Mouse (Mus musculus) monocyte, adult 2 months (primary cell): Measurements from ENCODE around the gene Cdk14.
A peak's percentile ranks its signal among the peaks of the same experiment; 100 is the strongest.

Experiments
- DNase-seq, 2 experiments: peaks; one replicate each; pipeline ENCODE4 v3.0.0; 2022; ENCODE audit warnings: low spot score in 2 of 2, low read depth in 1 of 2

Gene Cdk14

DNA sequence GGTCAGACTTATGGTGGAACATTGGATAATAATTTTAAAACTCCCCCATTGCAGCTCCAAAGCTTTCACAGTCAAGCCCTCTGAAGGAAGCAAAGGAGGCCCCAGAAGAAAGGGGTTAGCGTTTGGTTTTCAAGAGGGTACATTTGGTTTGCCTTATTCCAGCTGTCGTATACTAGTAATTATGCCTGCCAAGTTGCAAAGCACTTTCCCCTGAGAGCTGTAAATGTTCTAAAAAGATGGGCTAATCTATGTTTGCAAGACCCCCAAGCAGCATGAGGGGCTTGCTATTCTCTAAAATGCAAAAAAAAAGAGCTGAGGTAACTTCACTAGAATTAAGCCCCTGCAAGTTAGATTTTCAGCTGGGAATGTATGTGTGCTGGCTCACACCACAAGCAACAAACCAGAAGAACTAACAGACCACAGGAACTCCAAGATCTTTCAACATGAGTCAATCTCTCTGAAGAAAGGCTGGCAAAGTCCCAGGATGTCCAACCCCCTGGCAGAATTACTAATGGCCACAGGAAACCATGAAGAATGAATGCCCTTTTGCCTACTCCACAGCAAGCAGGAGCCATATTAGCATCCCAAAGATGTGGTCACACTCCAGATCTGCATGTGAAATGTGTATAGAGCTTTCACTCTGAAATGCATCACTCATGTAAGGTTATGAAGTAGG is 99.5 kb downstream of the Cdk14 start:
- no peak for DNase-seq

DNA sequence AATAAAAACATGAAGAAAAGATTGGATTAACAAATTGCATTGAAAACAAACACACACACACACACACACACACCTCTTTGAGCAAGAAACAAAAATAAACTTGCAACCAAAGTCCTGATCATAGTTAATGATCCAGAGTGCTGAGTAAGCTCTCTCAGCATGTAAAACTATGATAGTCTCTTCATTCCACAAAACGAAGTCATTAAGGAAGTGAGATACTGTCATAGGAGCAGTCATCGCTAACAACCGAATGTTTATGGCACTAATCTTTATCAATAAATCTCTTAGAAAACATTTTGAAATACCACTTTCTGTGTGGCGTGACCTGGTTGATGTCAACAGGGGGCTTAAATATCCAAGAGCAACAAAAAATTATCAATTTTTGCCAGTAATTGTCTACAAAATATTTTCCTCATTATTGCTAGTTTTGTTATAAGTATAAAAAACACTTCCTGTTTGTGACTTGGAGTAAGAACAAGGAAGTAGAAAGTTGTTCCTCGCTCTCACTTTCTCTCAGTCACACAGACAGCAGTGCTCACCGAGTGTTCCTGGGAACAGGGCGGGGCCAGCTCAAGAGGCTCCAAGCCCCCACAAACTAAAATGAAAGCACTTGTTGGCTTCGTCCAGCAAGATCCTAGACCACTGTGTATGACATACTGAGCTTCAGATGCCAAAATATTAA is 100.1 kb downstream of the Cdk14 start:
- DNase-seq = peak in 1 of 2 experiments; percentile 25

DNA sequence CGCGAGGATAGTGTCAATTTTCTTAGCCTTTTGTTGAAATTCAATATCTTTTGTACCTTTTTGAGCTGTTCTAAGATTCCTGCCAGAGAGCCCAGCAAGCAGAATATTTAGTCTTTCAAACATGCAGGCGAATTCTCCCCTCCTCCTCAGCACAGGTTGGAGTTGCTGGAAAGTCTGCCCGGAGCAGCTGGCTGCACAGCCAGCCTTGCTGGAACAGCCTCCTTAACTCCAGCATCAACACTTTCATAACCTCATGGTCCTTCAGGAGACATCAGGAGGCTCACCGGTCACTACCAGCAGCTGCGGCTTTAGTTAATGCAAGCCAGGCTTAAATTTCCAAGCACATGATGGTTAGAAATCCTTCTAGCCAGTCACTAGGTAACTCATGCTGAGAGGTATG is 105.8 kb downstream of the Cdk14 start:
- DNase-seq = no peak

GRCm38 (mm10) chr5:5313195-5313760 is 106.8 kb downstream of the Cdk14 start:
- no peak for DNase-seq

DNA sequence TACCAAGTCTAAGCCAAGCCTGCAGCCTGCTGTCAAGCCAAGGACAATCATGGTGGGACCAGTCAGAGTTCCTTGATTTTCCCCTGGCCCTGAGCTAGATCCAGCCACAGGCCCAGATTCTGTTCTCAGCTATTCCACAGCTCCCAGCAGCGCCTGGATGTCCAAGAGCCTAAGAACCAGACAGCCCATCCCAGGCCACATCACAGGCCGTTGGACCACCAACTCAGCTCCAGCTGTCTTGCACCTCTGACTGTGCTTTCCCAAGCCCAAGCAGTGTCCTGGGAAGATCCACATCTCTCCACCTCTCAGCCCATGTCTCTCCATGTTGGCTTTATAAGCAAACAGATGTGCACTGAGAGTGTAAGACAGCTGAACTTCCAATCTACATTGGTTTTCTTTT is 114.8 kb downstream of the Cdk14 start:
- no peak for DNase-seq

- DNase-seq = no peak
Observed at GRCm38 (mm10) chr5:5303102-5303670, 116.9 kb downstream of the Cdk14 start.

- DNase-seq = no peak
Observed at GRCm38 (mm10) chr5:5301571-5302079, 118.5 kb downstream of the Cdk14 start.

- no peak for DNase-seq
Observed at GRCm38 (mm10) chr5:5300998-5301397, 119.1 kb downstream of the Cdk14 start.

- DNase-seq = no peak
Observed at GRCm38 (mm10) chr5:5300290-5300689, 119.8 kb downstream of the Cdk14 start.

- DNase-seq = no peak
Observed at GRCm38 (mm10) chr5:5297222-5297621, 122.9 kb downstream of the Cdk14 start.

DNA sequence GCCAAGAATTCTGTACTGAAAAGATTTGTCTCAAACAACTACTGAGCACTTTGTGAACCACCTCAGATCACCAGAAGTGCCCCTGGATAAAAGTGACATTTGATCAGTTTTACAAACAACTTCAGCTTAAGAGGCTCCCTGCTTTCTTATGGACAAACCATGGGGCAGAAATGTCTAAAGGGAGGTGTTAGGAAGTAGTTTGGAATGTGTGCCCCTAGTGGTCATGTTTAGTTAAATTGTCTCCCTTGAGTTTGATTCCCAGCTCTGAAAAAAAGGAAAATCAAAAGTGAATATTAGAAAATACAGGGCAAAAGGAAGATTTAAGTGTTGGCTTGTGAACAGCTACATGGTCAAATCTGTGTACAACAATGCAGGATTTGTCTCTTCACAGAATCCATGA is 123.3 kb downstream of the Cdk14 start:
- no peak for DNase-seq

- DNase-seq = no peak
Observed at GRCm38 (mm10) chr5:5292830-5293542, 127.1 kb downstream of the Cdk14 start.

- DNase-seq = no peak
Observed at GRCm38 (mm10) chr5:5291321-5291991, 128.7 kb downstream of the Cdk14 start.

DNA sequence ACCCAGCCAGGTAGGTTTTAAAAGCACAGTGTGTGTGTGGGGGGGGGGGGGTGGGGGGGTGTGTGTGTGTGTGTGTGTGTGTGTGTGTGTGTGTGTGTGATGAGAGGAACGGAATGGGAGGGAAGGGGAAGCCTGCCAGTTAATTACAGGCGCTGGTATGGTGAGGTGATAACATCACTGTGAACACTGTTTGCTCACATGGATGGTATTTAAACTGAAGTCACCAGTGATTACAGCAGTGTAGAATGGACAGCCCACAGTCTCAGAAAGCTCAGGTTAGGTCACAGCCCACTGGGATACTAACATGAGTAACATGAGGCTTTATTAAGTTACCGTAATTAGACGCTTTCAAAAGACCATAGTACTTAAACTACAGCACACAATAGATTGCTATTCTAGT is 129.4 kb downstream of the Cdk14 start:
- no peak for DNase-seq

DNA sequence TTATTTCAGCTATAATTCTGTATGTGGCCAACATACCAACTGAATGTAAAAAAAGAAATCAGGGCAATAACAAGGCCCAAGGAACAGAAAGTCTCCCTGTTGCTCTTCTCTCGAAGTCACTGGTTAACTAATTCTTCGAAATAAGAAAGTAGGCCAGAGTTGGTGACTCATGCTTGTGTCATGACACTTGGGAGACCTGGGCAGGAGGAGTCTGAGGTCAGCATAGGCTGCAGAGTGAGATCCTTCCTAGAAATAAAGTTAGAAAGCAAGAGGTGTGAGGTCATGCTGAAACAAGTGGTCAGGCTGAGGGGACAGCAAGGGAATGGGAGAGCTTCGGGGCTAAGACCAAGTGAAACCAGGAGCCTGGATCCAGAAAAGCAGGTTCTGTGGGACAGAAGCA is 134.2 kb downstream of the Cdk14 start:
- no peak for DNase-seq

DNA sequence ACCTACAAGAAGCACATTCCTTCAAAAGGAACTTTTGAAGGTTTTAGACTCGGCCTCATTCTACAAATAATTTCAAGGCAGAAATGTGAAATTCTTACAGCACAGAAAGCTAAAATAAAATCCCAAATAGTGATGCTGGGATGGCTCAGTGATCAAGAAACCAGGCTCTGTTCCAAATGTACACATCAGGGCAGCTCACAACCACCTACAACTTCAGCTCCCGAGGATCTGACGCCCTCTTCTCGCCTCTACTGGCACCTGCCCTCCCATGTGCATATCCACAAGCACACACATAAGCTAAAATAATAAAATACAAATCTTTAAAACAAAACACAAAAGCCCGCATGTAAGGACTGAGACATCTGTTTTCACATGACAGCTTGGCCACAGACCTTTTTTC is 135.6 kb downstream of the Cdk14 start:
- no peak for DNase-seq

DNA sequence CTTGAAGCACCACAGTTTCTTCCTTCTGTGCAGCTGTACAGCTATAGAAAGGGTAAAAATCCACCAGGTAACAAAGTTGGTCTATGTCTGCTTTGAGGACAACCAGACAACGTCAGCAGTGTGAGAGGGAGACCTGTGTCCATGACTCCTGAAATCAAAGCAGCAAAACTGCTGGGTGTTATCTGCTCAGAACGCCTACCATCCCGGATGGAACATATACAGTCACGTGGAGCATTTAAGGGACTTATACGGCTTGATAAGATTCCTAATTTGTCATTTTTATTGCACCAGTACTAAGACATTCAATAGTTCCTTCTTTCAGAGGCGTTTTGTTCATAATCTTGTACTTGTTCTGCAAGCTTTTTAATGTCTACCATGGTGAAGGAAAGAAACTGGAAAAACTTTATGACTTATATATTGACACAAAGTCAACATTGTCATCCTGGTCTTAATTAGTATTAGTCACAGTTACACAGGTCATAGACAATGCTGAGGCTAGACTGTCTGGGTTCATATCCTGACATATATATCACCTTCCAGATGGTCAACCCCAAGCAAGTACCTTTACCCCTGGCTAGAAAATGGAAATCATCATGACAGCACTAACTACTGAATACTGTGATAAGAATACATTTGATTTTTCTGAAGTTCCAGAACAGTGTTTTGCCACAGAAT is 136.2 kb downstream of the Cdk14 start:
- DNase-seq = no peak

DNA sequence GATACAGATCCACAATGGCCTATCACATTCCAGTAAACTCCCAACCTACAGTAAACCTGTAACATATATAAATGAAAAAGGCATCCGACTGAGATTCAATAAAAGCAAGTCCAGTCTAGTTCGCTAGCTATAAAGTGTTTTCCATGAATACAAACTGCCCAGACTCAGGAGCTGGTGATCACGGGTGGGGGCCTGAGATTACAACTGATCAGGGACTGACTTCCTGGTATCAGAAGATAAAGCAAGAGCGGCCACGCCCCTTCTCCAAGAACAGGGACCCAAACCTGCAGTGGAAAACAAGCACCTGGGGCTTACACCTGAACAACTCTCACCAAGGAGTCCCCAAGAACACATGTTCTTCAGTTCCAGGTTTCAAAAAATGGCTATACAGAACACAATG is 137.7 kb downstream of the Cdk14 start:
- DNase-seq = no peak

GRCm38 (mm10) chr5:5275321-5275720 is 144.8 kb downstream of the Cdk14 start:
- no peak for DNase-seq

- no peak for DNase-seq
Observed at GRCm38 (mm10) chr5:5274318-5274717, 145.8 kb downstream of the Cdk14 start.
